Mouse (Mus musculus) T-helper 17 cell (primary cell): ENCODE measurements around the gene Orai1.
"Not testable (repeated sequence)": the region's sequence is repeated elsewhere in the genome, so short reads cannot be mapped to it uniquely, and the experiment has no call there.

Experiments
- in situ Hi-C, 2 experiments: fragments of 300-600 bp; cut with MboI, MseI; formaldehyde crosslinking; loops; 1 replicate in 1 of 2; 2 replicates in 1 of 2; pipeline ENCODE4 v1.15.1; 2025; ENCODE audit warnings: high pct_unique_total_duplicates in 2 of 2

The Orai1 gene

DNA sequence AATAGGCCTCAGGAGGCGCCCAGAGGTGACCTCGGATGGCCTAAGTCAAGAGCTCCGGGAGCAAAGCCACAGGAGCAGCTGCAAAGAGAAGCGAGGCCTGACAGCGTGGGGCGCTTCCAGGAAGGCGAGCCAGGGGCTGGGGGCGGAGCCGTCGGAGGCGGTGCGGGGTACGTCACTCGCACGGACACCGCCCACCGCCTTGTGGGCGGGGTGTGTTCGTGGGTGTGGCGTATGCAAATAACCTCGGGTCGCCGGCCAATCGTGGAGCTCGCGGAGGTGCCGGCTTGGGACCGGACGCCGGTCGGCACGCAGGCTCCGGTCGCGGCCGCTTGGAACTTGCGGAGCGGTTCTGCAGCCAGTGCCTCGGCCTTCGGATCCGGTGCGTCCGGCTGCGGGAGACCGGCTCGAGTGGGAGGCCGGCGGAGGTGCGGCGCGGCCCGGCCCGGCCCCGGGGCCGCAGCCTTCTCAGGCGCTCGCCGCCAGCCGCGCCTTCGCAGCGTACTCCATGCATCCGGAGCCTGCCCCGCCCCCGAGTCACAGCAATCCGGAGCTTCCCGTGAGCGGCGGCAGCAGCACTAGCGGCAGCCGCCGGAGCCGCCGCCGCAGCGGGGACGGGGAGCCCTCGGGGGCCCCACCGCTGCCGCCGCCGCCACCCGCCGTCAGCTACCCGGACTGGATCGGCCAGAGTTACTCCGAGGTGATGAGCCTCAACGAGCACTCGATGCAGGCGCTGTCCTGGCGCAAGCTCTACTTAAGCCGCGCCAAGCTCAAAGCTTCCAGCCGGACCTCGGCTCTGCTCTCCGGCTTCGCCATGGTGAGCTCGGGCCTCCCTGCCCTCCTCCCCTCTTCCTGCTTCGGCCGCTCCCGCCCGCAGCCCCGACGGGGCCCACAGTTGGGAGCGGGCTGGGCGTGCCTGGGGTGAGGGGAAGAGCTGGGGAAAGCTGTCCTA lies at the start of gene Orai1:
Orai1 (plus strand) TSS at position 322 of the 949 bp plus-strand sequence.
- in situ Hi-C loops, result loop anchor here in 1 of 2 experiments (5.0 kb wide), 1 partner anchor 48 kb away; no protein-coding TSS in a partner anchor

DNA sequence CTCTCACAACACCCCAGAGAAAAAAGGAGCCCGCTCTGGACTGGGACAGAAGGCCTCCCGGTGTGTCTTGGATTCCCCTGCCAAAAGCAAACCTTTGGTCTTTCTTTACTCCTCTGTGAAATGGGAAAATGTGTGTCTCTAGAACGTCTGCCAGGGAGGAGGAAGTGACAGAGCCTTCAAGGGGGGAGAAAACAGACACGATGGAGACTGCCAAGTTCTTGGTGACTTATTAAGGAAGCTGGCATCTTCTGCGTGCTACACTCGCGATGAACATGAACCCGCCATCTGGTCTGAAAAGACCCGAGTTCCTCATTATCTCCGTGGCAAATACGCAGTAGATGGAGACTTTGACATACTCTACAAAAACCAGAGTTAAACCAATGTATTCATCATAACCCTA lies 49.4 kb upstream of the Orai1 start:
- in situ Hi-C loops, result loop anchor here (5.0 kb wide), 3 partner anchors 42 to 82 kb away; partner anchors contain the start of gene Morn3 (in 2 of the 2)

DNA sequence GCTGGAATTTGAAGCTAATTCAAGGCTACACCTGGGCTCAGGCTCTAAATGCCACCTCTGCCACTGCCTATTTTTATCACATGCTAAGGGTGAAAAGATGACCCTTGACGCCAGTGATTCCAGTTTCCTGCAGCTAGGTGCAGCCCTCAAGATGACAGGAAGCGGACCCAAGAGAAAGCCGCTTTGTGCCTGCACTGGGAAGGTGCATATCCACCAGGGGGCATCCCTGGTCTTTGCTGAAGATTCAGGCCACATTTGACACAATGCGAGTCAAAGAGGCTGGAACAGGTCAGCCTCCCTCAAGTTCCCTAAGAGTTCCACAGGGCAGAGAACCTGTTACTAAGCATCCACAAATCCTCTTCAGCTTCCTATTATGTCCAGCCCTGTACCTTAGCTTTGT lies 46.6 kb upstream of the Orai1 start:
- in situ Hi-C loops, result loop anchor here (5.0 kb wide), 3 partner anchors 39 to 79 kb away; partner anchors contain the start of gene Morn3 (in 2 of the 2)

DNA sequence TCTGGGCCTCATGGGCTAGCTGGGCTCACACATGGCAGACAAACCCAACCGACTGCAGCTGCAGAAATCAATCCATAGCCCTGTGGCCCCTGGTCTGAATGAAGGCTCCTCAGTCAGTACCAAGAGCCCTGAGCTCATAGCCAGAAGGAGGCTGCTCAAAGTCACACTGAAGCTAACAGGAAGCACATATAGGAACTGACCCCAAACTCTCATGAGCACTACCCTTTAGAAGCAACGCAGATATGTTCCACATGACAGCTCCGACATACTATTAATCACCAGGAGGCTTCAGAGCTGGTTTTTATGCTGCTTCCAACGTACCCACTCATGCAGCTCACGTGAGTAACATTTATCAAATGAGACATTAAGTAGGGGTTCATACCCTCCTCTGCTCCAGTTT lies 44.8 kb upstream of the Orai1 start:
- in situ Hi-C loops, result no loop called here

DNA sequence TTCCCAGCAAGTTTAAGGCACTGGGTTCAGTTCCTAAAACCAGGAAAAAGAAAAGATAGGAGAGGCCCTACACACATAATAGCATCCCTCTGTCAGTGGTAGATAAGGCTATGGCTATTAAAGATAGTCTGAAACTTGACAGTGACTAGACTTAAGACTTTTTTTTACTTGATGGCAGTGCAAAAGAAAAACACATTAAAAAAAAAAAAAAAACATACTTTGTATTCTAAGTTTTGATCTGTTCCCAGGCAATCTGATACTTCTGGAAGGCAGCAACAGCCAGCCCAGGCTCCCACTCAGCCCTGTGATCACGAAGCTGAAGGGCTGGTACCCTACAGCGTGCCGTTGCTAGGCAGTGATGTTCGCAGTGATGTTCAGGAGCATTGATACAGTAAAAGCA lies 43.4 kb upstream of the Orai1 start:
- in situ Hi-C loops, result no loop called here

DNA sequence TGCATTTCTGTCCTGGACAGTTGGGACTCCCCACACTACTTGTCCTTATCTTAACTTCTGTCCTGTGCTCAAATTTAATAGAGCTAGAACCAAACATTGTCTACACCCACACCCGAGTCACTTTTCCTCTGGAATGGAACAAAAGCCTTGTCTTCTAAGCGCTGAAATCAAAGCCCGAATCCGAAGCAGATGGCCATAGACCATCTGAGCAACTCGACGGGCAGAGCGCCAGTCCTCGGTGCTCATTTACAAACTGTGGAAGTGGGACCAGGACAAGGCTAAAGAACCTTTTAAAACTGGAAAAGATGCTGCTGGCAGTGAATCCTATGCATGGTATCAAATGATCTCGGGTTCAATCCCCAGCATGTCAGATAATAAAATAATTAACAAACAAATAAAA lies 42.8 kb upstream of the Orai1 start:
- in situ Hi-C loops, result no loop called here

DNA sequence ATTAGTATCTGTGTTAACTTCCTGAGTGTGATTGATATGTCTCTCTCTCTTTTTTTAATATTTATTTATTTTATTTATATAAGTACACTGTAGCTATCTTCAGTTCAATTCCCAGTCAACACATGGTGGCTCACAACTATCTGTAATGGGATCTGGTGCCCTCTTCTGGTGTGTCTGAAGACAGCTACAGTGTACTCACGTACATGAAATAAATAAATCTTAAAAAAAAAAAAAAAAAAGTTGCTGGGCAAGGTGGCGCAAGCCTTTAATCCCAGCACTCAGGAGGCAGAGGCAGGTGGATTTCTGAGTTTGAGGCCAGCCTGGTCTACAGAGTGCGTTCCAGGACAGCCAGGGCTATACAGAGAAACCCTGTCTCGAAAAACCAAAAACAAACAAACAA lies 40.2 kb upstream of the Orai1 start:
- in situ Hi-C loops, result not testable (repeated sequence)

DNA sequence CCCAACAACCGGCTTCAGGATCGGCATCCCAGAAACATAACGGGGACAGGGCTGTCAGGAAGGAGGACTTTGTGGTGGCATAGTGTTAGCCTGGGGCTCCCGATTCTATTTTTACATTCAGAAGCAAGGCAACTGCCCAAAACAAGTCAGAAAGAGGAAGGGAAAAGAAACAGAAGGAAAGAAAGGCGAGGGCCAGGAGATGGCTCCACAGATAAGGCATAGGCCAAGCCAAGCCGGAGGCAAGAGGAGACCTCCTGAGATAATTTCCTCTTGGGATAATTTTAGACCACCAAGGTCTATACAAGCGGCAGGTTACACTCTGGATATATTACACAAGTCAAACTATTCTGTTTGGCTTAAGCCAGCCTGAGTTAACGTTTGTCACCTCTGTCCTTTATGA lies 35.9 kb upstream of the Orai1 start:
- in situ Hi-C loops, result no loop called here

DNA sequence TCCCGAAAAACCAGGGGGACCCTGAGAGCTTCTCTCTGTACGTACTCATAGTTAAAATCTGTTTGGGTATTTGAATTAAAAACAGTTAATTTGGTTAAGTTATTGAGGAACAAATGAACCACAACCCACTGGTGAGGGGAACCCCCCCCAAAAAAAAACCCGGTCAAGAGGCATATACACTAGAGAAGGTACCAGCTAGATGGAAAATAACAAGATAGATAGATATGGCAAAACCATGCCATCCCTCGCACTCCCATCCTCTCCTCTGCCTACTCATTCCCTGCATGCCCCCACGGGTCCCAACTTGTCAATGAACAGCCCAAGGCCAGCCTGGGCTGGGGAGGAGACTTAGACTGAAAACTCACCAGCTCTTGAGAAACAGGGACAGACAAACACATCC lies 30.4 kb upstream of the Orai1 start:
- in situ Hi-C loops, result loop anchor here in 1 of 2 experiments (10.0 kb wide), 1 partner anchor 160 kb away; the partner anchor contains the start of gene Setd1b

DNA sequence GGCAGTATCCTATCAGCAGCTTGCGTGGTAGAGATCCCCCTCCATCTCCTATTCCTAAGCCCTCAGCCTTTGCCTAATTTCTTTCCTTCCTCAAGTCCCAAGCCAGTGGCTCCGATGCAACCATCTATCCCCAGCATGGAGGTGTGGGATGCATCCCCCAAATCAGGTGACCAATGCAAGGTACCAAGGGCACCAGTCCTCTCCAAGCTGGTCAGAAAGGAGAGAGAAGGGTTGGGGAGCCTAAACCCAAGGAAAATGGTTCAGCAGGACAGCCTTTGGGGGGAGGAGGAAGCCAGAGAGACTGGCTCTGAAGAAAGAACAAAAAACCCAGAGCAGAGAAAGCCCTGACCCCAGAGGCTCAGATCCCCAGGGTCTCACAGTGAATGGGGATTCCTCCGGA lies 29.6 kb upstream of the Orai1 start:
- in situ Hi-C loops, result loop anchor here in 1 of 2 experiments (10.0 kb wide), 1 partner anchor 160 kb away; the partner anchor contains the start of gene Setd1b

DNA sequence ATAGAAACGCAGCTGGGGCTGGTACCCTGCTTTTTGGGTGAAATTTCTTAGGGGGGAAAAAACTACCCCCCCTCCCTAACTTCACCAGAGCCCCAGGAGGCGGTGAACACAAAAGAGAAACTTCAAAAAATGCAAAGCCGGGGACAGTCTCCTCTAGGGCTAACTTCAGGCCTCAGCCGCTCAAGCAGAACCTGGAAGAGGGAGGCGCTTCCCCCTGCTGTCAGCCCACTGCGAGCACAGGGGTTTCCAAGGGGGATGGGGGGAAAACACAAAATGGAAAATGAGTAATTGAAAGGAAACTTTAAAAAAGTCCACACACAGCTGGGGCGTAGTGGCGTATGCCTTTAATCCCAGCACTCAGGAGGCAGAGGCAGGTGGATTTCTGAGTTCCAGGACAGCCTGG lies 28.8 kb upstream of the Orai1 start:
- in situ Hi-C loops, result loop anchor here in 1 of 2 experiments (10.0 kb wide), 1 partner anchor 159 kb away; the partner anchor contains the start of gene Setd1b

DNA sequence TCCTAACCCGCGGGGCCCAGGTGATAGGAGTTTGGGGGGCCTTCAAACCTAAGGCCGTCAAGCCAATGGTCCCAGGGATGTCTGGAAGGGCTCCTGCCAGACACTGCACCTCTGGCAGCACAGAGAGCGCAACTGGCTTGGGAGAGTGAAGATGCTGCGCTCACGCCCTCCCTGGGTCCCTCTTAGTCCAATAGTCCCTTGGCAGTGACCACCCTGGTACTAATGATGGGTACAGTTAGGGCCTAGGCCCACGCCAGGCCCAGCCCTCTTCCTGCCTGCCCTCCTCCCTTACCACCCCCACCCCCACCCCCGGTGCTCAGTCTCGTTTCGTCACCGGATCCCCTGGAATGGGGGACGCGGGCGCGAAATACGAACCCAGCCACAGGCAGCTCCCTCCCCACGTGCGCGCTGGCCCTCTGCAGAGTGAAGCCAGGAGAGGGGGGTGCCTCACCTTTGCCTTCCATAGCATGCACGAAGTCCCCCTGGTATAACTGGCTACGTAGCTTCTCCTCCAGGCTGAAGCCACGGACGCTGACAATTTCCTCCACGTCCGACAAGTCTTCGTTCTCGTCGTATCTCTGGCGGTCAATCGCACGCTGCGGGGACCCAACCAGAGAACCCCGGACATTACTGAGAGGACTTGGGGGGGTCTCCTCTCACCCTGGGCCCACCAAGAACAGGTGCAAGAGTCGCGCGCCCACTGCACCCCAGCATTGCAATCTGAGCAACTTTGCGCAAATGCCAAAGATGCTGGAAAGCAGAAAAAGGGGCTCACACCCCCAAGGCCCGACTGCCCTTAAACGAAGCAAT lies 27.5 kb upstream of the Orai1 start:
- in situ Hi-C loops, result loop anchor here in 1 of 2 experiments (10.0 kb wide), 1 partner anchor 157 kb away; the partner anchor contains the start of gene Setd1b

DNA sequence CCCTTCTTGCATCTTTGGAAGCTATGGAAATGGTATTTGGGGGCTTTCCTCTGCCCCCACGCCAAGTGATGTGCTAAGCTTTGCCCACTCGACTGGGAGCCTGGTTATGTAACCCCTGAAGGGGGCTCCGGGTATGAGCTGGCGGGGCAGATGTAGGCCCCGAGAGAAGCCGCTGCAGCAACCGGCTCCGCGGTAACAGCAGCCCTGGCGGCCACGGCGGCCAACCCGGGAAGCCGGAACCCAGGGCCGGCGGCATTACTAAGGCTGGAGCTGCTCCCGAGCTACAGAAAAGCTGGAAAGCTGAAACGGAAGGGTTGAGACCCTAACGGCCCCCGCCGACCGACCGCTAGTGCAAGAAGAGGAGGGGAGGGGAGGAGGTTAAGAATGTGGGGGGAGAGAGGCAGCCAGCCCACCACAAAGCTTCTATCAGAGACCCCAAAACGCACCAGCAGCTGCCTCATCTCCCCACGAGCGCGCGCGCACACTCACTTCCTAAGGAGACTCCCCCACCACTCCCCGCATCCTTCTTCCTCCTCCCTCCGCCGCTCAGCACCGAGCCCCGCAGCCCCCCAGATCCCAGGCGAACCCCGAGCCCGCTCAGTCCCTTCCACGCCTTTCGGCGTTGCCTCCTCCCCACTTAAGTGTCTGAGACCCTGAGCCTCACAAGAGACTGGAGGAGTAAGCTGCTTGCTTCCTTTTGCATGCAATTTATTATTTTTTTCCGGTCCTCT lies 26.7 kb upstream of the Orai1 start:
- in situ Hi-C loops, result loop anchor here in 1 of 2 experiments (10.0 kb wide), 1 partner anchor 157 kb away; the partner anchor contains the start of gene Setd1b

DNA sequence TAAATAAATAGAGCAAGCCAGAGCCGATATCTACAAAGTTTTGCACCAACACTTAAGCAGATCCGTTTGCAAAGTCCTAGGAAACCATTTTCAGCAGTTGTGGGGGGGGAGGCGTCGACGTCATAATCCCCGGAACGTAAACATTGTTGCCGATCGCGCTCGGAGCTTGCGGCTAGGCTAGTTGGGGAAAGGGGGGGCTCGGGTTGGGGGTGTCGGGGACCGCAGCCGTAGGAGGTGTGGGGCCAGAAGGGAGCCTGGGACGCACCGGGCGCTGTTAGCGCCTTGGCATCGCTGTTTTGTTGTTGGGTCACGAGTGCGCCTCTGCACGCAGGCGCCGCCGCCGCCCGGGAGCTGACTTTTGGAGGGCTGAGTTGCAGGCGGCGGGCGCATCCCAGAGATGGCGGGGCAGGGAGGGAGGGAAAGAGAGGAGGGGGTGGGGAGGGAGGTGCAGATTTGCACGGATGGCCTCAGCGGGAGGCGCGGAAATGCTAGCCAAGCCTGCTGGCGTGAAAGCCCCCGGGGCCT lies 25.8 kb upstream of the Orai1 start:
- in situ Hi-C loops, result loop anchor here in 1 of 2 experiments (10.0 kb wide), 1 partner anchor 156 kb away; the partner anchor contains the start of gene Setd1b

DNA sequence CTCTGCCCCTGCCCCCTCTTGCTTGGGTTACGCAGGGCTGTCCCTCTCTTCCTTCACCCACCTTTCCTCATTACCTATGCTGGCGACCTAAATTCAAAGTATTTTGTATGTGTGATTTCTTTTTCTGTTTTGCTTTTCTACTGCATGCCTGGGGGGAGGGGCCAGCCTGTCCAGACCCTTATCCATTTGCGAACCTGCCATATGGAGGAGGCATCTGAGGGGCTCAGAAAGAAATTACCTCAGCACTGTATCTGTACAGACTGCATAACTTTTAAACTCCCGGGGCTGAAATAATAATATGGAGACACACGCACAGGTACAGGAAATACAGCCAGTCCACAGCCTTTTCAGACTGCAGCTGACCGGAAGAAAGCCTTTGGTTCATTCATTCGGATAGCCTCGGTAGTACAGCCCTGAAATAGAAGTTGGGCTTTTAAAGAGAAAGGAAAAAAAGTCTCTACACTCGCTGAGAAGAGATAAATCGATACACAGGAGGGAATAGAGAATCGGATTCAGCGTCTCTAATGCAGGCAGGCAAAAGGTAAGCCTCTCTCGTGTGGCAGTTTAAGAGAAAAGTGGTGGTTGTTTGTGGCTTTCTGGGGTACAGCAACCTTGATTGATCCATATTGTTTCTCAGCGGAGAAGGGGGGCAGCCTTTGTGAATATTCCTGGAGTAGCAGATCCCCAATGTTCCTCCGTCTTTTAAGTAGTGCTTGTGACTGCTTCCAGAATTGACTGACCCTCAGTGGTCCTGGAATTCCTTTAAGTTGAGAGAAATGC lies 25.1 kb upstream of the Orai1 start, which contains the start of gene Kdm2b:
Kdm2b (minus strand) TSS at position 273 of the 780 bp plus-strand sequence.
- in situ Hi-C loops, result loop anchor here in 1 of 2 experiments (10.0 kb wide), 1 partner anchor 155 kb away; the partner anchor contains the start of gene Setd1b

DNA sequence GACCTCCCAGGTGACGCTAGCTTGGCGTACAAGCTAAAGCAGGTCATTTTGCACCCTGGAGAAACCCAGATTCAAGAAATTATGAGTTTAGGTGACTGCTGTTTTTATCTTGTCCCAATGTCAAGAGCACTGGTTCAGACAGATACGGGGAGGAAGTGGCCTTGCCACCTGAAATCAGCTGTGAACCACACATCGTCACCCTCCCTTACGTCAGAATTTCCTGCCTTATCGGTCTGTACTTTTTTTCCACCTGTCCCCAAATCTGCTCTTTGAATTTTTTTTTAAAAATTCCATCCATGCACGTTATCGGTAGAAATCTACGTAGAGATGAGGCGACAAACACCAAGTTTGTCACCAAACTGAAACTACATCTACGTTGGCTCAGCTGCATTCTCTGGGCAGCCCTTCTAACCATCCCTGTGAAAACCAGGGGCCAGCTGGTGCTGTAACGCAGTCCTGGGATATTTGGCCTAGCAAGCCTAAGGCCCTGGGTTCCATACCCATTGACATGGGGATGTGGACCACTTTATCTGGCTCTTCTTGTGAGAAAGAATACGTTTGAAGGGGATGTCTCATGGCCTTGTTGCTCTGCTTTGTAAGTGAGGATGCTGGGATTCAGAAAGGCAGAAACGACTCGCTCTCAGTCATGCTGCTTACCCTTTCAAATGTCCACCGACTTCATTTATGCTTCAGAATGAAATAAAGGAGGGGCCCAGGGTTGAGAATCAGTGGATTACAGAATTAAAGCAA lies 24.3 kb upstream of the Orai1 start:
- in situ Hi-C loops, result no loop called here

DNA sequence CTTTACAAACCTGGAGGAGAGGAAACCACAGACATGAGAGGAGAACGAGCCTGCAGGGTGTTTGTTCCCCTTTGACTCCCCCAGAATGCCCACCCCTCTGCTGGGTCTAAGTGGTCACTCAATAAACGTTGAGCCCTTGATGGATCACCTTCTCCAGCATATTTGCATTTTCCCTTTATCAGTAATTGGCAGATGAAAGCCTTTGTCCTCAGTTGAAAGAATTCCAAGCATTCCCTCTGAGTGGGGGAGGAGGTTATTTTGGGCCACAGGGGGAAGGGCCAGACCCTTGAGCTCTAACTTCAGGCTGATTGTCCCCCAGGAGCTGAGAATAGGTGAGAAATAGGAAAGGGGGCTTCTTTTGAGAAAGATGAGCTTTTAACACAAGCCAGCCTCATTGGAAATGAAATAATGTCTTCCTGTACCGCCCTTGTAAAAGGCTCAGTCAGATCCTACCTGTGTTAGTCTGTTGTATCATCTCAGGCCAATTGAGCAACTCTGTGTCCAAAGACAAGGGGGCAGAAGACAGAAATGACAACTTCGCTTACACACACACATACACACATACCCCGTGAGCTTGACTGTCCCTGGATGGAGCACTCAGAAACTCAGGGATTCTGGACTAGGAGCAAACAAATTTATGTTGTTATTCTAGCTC lies 23.4 kb upstream of the Orai1 start:
- in situ Hi-C loops, result no loop called here

DNA sequence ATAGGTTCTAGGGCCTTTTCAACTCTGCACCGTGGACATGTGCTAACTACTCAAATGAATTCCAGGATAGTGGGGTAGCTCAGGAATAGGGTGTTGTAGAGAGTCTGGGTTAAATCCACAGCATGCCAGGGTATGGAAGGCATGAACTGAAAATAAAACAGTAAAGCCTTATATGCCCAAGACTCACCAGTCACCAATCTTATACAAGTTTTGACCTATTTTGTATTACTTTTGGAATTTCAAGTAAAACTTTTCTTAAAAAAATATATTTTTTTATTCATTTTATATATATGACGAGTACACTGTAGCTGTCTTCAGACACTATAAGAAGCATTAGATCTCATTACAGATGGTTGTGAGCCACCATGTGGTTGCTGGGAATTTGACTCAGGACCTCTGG lies 21.1 kb upstream of the Orai1 start:
- in situ Hi-C loops, result no loop called here
